Mouse (Mus musculus) olfactory bulb, adult 2 months (tissue): ENCODE data around the gene Gm21258. TPM values are rescaled to one million over a fixed set of nuclear protein-coding genes. Genes with fewer than 3 reads are reported as not detected.
"Not testable (repeated sequence)": the region's sequence is repeated elsewhere in the genome, so short reads cannot be mapped to it uniquely, and the experiment has no call there.

Source experiments
- H3K27ac ChIP-seq: fragments of 200-500 bp; 2 replicates; pipeline ENCODE4 v1.5.1; 2012; ENCODE audit warnings: low read depth, low read length; ENCODE audit not compliant: insufficient read depth
- H3K4me1 ChIP-seq: fragments of 200-500 bp; 2 replicates; pipeline ENCODE4 v1.6.1; 2012; ENCODE audit warnings: low read length; ENCODE audit not compliant: control insufficient read depth, insufficient read depth
- H3K4me3 ChIP-seq: fragments of 200-500 bp; 2 replicates; pipeline ENCODE4 v1.5.1; 2012; ENCODE audit warnings: mild to moderate bottlenecking, low read depth, low read length, moderate library complexity; ENCODE audit not compliant: insufficient read depth
- WGBS: fragments of 180-500 bp; shearing (Covaris S2); methylation state at CpG from one replicate; pipeline ENCODE4 v1.1.7; 2018; 5-methylcytosine and 5-hydroxymethylcytosine counted together
- polyA plus RNA-seq: library from polyadenylated mRNA; stranded (reverse); fragments of >200 nt; gene quantifications from 2 replicates; pipeline ENCODE4 v1.2.4, GENCODE M21; 2012; ENCODE audit warnings: low replicate concordance; ENCODE audit not compliant: missing spikeins, insufficient read depth, insufficient read length

Gm21258 gene
- polyA plus RNA-seq = not detected in 2 replicates

DNA sequence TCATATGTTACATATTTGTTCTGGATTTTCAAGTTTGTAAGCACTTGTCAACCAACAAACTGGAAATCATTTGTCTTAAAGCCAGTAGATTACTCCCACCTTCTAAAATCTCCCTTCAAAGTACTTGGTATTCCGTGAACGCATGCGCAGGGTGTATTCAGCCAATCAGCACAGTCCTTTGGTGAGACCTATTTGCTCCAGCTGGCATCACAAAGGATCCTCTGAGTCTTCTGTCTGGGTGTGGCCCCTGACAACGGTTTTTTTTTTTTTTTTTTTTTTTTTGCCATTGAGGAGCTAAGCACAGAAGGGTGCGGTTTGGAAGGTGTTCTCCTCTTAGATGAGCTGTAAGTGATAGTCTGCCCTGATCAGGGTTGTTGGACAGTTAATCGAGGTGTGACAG is at the start of gene Gm21258:
Gm21258 (plus strand) TSS at position 301 of the 400 bp plus-strand sequence.
- H3K4me1 ChIP-seq, H3K4me3 ChIP-seq, H3K27ac ChIP-seq: not testable (repeated sequence)
- WGBS = no CpG with 5 or more reads among the region's 6 CpGs
